Mouse (Mus musculus): ENCODE measurements around the gene Pcbp3.

- TF ChIP-seq MEF2A (IDR thresholded peaks at IDR 0.05; ENCODE audit: borderline replicate concordance, low read depth, low read length) = no peak
- TF ChIP-seq POLR2AphosphoS2 (IDR thresholded peaks at IDR 0.05; ENCODE audit: low read depth, low read length) = no peak
- TF ChIP-seq CTCF (conservative IDR thresholded peaks at IDR 0.05 in 1 of 2, IDR thresholded peaks at IDR 0.05 in 1 of 2; ENCODE audit: low read depth in 2 of 2, low read length in 2 of 2) = no peak
- TF ChIP-seq POLR2A (IDR thresholded peaks at IDR 0.05; ENCODE audit: low read depth, low read length) = no peak
- no peak for TF ChIP-seq E2F4 (IDR thresholded peaks at IDR 0.05; ENCODE audit: insufficient replicate concordance, low read depth, low read length)
- TF ChIP-seq USF1 (IDR thresholded peaks at IDR 0.05; ENCODE audit: low read depth, low read length) = no peak
- TF ChIP-seq ZKSCAN1 (IDR thresholded peaks at IDR 0.05; ENCODE audit: borderline replicate concordance, low read depth, low read length) = no peak
- no peak for TF ChIP-seq RCOR1 (conservative IDR thresholded peaks at IDR 0.05; ENCODE audit: low read depth, low read length)
- no peak for TF ChIP-seq GABPA (IDR thresholded peaks at IDR 0.05; ENCODE audit: insufficient replicate concordance, low read depth, low read length)
- no peak for TF ChIP-seq UBTF (IDR thresholded peaks at IDR 0.05; ENCODE audit: low read depth, low read length)
- TF ChIP-seq JUN (IDR thresholded peaks at IDR 0.05; ENCODE audit: insufficient read depth, low read depth, low read length) = no peak
- no peak for TF ChIP-seq EP300 (IDR thresholded peaks at IDR 0.05; ENCODE audit: low read length)
- TF ChIP-seq JUND (conservative IDR thresholded peaks at IDR 0.05; ENCODE audit: low read depth, low read length) = no peak
Measured at GRCm38 (mm10) chr10:76717631-76718030, 244.1 kb downstream of the Pcbp3 start.

Measured in CH12.LX (cell line).